Mouse (Mus musculus): ENCODE results near the gene Ipcef1.
"Not testable (repeated sequence)": the region's sequence is repeated elsewhere in the genome, so short reads cannot be mapped to it uniquely, and the experiment has no call there.

The Ipcef1 gene

GRCm38 (mm10) chr10:7035547-7035946 is 16.7 kb downstream of the Ipcef1 start:
- no peak for DNase-seq (ENCODE audit: extremely low spot score)

GRCm38 (mm10) chr10:7033459-7033858 is 18.8 kb downstream of the Ipcef1 start:
- DNase-seq (ENCODE audit: extremely low spot score), result no peak

- DNase-seq (ENCODE audit: extremely low spot score), result no peak
Measured at GRCm38 (mm10) chr10:7025028-7025427, 27.2 kb downstream of the Ipcef1 start.

- no peak for DNase-seq (ENCODE audit: extremely low spot score)
Measured at GRCm38 (mm10) chr10:7020551-7020950, 31.7 kb downstream of the Ipcef1 start.

GRCm38 (mm10) chr10:7019781-7020386 is 32.4 kb downstream of the Ipcef1 start:
- DNase-seq (ENCODE audit: extremely low spot score), result no peak

GRCm38 (mm10) chr10:7015199-7015598 is 37.1 kb downstream of the Ipcef1 start:
- DNase-seq (ENCODE audit: extremely low spot score), result no peak

GRCm38 (mm10) chr10:7010543-7010942 is 41.7 kb downstream of the Ipcef1 start:
- DNase-seq (ENCODE audit: extremely low spot score), result no peak

- DNase-seq (ENCODE audit: extremely low spot score), result no peak
Measured at GRCm38 (mm10) chr10:7004980-7005538, 47.2 kb downstream of the Ipcef1 start.

- not testable (repeated sequence) for DNase-seq (ENCODE audit: extremely low spot score)
Measured at GRCm38 (mm10) chr10:7003898-7004297, 48.4 kb downstream of the Ipcef1 start.

- no peak for DNase-seq (ENCODE audit: extremely low spot score)
Measured at GRCm38 (mm10) chr10:6999355-6999754, 52.9 kb downstream of the Ipcef1 start.

GRCm38 (mm10) chr10:6998576-6999250 is 53.6 kb downstream of the Ipcef1 start:
- DNase-seq (ENCODE audit: extremely low spot score), result no peak

- no peak for DNase-seq (ENCODE audit: extremely low spot score)
Measured at GRCm38 (mm10) chr10:6996895-6997294, 55.4 kb downstream of the Ipcef1 start.

GRCm38 (mm10) chr10:6988555-6988954 is 63.7 kb downstream of the Ipcef1 start:
- no peak for DNase-seq (ENCODE audit: extremely low spot score)

- DNase-seq (ENCODE audit: extremely low spot score), result no peak
Measured at GRCm38 (mm10) chr10:6987399-6988098, 64.7 kb downstream of the Ipcef1 start.

GRCm38 (mm10) chr10:6986246-6986645 is 66.0 kb downstream of the Ipcef1 start:
- no peak for DNase-seq (ENCODE audit: extremely low spot score)

- no peak for DNase-seq (ENCODE audit: extremely low spot score)
Measured at GRCm38 (mm10) chr10:6983431-6983830, 68.8 kb downstream of the Ipcef1 start.

GRCm38 (mm10) chr10:6982751-6983151 is 69.5 kb downstream of the Ipcef1 start:
- DNase-seq (ENCODE audit: extremely low spot score), result no peak

GRCm38 (mm10) chr10:6980236-6980635 is 72.0 kb downstream of the Ipcef1 start:
- no peak for DNase-seq (ENCODE audit: extremely low spot score)

- DNase-seq (ENCODE audit: extremely low spot score), result no peak
Measured at GRCm38 (mm10) chr10:6979789-6980188, 72.5 kb downstream of the Ipcef1 start.

GRCm38 (mm10) chr10:6979216-6979615 is 73.1 kb downstream of the Ipcef1 start:
- no peak for DNase-seq (ENCODE audit: extremely low spot score)

GRCm38 (mm10) chr10:6978733-6979132 is 73.5 kb downstream of the Ipcef1 start:
- no peak for DNase-seq (ENCODE audit: extremely low spot score)

GRCm38 (mm10) chr10:6977843-6978242 is 74.4 kb downstream of the Ipcef1 start:
- no peak for DNase-seq (ENCODE audit: extremely low spot score)

- DNase-seq (ENCODE audit: extremely low spot score), result no peak
Measured at GRCm38 (mm10) chr10:6968334-6968733, 83.9 kb downstream of the Ipcef1 start.

Data from embryo, embryonic 9.5 days (tissue).